Mouse (Mus musculus) embryonic fibroblast, embryonic 13.5 days (primary cell): ENCODE data around the gene Fam19a2.

Experiments
- CTCF ChIP-seq: IDR thresholded peaks from 2 replicates; pipeline ENCODE4 v1.5.1; 2011; ENCODE audit warnings: mild to moderate bottlenecking, control low read depth, low read length, moderate library complexity, borderline replicate concordance; ENCODE audit not compliant: insufficient read depth
- POLR2A ChIP-seq: IDR thresholded peaks from 2 replicates; pipeline ENCODE4 v1.6.1; 2011; ENCODE audit warnings: low read depth, mild to moderate bottlenecking, control low read depth, low read length, moderate library complexity

- TF ChIP-seq CTCF (no peak), POLR2A (no peak)
Observed at GRCm38 (mm10) chr10:123307300-123307699, 43.5 kb downstream of the Fam19a2 start.
